Mouse (Mus musculus): ENCODE results near the gene Vmn1r206.
"Not testable (repeated sequence)": the region's sequence is repeated elsewhere in the genome, so short reads cannot be mapped to it uniquely, and the experiment has no call there.

The Vmn1r206 gene

DNA sequence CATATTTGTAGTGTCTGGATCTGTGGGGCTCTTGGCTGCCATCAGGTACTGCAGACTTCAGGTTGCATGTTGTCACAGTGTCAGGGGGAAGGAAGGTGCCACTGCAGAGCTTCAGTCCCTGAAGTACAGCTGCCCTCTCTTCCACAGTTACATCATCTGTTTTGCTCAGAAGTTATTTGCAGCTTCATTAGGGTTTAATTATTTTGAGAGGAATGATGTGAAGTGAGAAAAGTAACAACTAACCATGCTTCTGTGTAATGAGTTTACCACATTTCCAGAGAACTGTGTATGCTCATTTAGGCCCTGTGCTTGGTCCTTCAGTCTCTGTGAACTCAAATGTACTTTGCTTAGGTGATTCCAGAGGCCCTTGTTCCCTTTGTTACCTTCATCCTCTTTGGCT, at the start of gene Vmn1r206:
Gene Vmn1r206 (minus strand): TSS at position 101 of the 400 bp plus-strand sequence.
- DNase-seq, result not testable (repeated sequence)

DNA sequence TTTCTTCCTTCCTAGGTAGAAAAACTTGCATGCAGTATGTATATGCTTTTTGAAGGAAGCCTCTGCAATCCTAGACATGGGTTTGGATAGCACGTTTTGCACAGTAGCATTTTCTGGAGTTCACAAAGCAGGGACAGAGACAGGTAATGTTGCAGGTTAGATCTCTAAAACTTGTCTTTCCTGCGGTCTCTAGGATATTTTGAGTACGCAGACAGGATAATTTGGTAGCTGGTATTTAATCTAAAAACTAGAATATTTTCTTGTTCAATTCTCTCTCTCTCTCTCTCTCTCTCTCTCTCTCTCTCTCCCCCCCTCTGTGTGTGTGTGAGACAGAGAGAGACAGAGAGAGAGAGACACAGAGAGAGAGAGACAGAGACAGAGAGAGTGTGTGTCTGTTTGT, 31.2 kb downstream of the Vmn1r206 start, which contains the start of gene Vmn1r205:
Gene Vmn1r205 (minus strand): TSS at position 101 of the 400 bp plus-strand sequence.
- DNase-seq, result no peak

DNA sequence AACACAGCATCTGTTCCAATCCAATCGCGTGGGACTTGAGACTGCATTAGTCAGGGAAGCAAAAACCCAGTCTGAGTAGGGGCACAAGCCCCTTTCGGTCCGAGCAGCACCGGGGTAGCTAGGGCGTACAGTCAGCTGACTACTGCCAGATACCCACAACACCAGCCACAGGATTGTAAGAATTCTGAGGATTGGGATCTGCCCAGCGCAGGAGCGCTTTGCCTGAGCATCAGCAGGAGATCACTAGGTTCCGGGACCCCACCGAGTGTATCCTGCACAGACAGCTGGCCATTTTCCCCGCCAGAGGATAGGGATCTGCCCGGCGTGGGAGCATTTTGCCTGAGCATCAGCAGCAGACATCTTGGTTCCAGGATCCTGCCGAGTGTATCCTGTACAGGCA, 40.7 kb downstream of the Vmn1r206 start:
- DNase-seq, result not testable (repeated sequence)

DNA sequence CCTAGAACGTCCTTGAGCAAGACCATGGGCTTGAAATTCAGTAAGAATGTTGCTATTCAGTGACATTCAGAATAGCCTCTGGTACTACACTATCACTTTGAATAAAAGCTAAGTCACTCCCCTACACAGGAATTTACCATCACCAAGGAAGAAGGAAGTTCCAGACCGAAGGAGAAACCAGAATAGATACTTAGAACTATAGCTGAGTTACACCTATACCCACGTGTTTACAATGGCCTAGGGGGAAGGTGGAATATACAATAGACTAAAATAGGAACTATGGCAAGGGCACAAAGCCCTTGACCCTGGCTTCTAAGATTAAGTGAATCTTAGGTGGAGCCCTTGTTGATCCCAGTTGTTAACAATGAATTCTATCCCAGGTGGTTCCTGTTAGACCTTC, 49.1 kb downstream of the Vmn1r206 start:
- not testable (repeated sequence) for DNase-seq
